Mouse (Mus musculus): ENCODE measurements around the gene Slc4a1. TPM values are rescaled to one million over a fixed set of nuclear protein-coding genes. Genes with fewer than 3 reads are reported as not detected.

Gene Slc4a1
- total RNA-seq, 2 experiments from 2014 or later, result 5,184 to 5,198 TPM

- no peak for ATAC-seq (replicated peaks; ENCODE audit: low FRiP score, poor library complexity, severe bottlenecking)
Observed at GRCm38 (mm10) chr11:102310768-102311695, 55.0 kb downstream of the Slc4a1 start.

GRCm38 (mm10) chr11:102309821-102310617 lies 56.0 kb downstream of the Slc4a1 start:
- no peak for ATAC-seq (replicated peaks; ENCODE audit: low FRiP score, poor library complexity, severe bottlenecking)

- ATAC-seq (replicated peaks; ENCODE audit: low FRiP score, poor library complexity, severe bottlenecking), result peak; percentile 93
Observed at GRCm38 (mm10) chr11:102308979-102309378, 57.0 kb downstream of the Slc4a1 start.

- no peak for ATAC-seq (replicated peaks; ENCODE audit: low FRiP score, poor library complexity, severe bottlenecking)
Observed at GRCm38 (mm10) chr11:102308104-102308503, 57.9 kb downstream of the Slc4a1 start.

- ATAC-seq (replicated peaks; ENCODE audit: low FRiP score, poor library complexity, severe bottlenecking), result no peak
Observed at GRCm38 (mm10) chr11:102305359-102305758, 60.6 kb downstream of the Slc4a1 start.

- no peak for ATAC-seq (replicated peaks; ENCODE audit: low FRiP score, poor library complexity, severe bottlenecking)
Observed at GRCm38 (mm10) chr11:102304141-102304540, 61.9 kb downstream of the Slc4a1 start.

- no peak for ATAC-seq (replicated peaks; ENCODE audit: low FRiP score, poor library complexity, severe bottlenecking)
Observed at GRCm38 (mm10) chr11:102299839-102300238, 66.2 kb downstream of the Slc4a1 start.

Other genes with a start within 250 kb of the Slc4a1 start
- 3.8 TPM in 1 of 2 replicates, not detected in the other for gene Nags, start 220.7 kb downstream of the Slc4a1 start, total RNA-seq (2015; ENCODE audit: low replicate concordance)
- not detected in 2 replicates for gene Nags, start 220.7 kb downstream of the Slc4a1 start, total RNA-seq (2017; ENCODE audit: low replicate concordance)
- 1.1 and 1.3 TPM in 2 replicates for gene Tmem101, start 209.8 kb downstream of the Slc4a1 start, total RNA-seq (2015; ENCODE audit: low replicate concordance)
- 2.9 and 5.1 TPM in 2 replicates for gene Tmem101, start 209.8 kb downstream of the Slc4a1 start, total RNA-seq (2017; ENCODE audit: low replicate concordance)
- gene Lsm12, start 180.9 kb downstream of the Slc4a1 start, total RNA-seq (2015; ENCODE audit: low replicate concordance), result 60.8 and 82.5 TPM in 2 replicates
- 28.0 and 39.7 TPM in 2 replicates for gene Lsm12, start 180.9 kb downstream of the Slc4a1 start, total RNA-seq (2017; ENCODE audit: low replicate concordance)
- 4.0 and 14.3 TPM in 2 replicates for gene G6pc3, start 176.6 kb downstream of the Slc4a1 start, total RNA-seq (2015; ENCODE audit: low replicate concordance)
- 4.4 and 8.6 TPM in 2 replicates for gene G6pc3, start 176.6 kb downstream of the Slc4a1 start, total RNA-seq (2017; ENCODE audit: low replicate concordance)
- 11.9 and 36.9 TPM in 2 replicates for gene Hdac5, start 136.0 kb downstream of the Slc4a1 start, total RNA-seq (2015; ENCODE audit: low replicate concordance)
- 6.4 and 9.9 TPM in 2 replicates for gene Hdac5, start 136.0 kb downstream of the Slc4a1 start, total RNA-seq (2017; ENCODE audit: low replicate concordance)
- 26.7 and 30.2 TPM in 2 replicates for gene BC030867, start 117.3 kb downstream of the Slc4a1 start, total RNA-seq (2015; ENCODE audit: low replicate concordance)
- 14.4 and 14.5 TPM in 2 replicates for gene BC030867, start 117.3 kb downstream of the Slc4a1 start, total RNA-seq (2017; ENCODE audit: low replicate concordance)
- not detected in 2 replicates for gene Asb16, start 97.5 kb downstream of the Slc4a1 start, total RNA-seq (2015; ENCODE audit: low replicate concordance)
- gene Asb16, start 97.5 kb downstream of the Slc4a1 start, total RNA-seq (2017; ENCODE audit: low replicate concordance), result not detected in 2 replicates
- 46.1 and 52.6 TPM in 2 replicates for gene Tmub2, start 81.3 kb downstream of the Slc4a1 start, total RNA-seq (2015; ENCODE audit: low replicate concordance)
- gene Tmub2, start 81.3 kb downstream of the Slc4a1 start, total RNA-seq (2017; ENCODE audit: low replicate concordance), result 36.9 and 43.5 TPM in 2 replicates
- gene Atxn7l3, start 69.6 kb downstream of the Slc4a1 start, total RNA-seq (2015; ENCODE audit: low replicate concordance), result 14.3 and 22.0 TPM in 2 replicates
- 9.8 and 16.8 TPM in 2 replicates for gene Atxn7l3, start 69.6 kb downstream of the Slc4a1 start, total RNA-seq (2017; ENCODE audit: low replicate concordance)
- 77.5 and 82.2 TPM in 2 replicates for gene Ubtf, start 46.5 kb downstream of the Slc4a1 start, total RNA-seq (2015; ENCODE audit: low replicate concordance)
- 281 and 468 TPM in 2 replicates for gene Ubtf, start 46.5 kb downstream of the Slc4a1 start, total RNA-seq (2017; ENCODE audit: low replicate concordance)
- not detected in 2 replicates for gene Rundc3a, start 27.2 kb upstream of the Slc4a1 start, total RNA-seq (2015; ENCODE audit: low replicate concordance)
- gene Rundc3a, start 27.2 kb upstream of the Slc4a1 start, total RNA-seq (2017; ENCODE audit: low replicate concordance), result not detected in 2 replicates
- 211 and 271 TPM in 2 replicates for gene Slc25a39, start 41.7 kb upstream of the Slc4a1 start, total RNA-seq (2015; ENCODE audit: low replicate concordance)
- gene Slc25a39, start 41.7 kb upstream of the Slc4a1 start, total RNA-seq (2017; ENCODE audit: low replicate concordance), result 78.9 and 80.8 TPM in 2 replicates
- gene Grn, start 64.1 kb upstream of the Slc4a1 start, total RNA-seq (2015; ENCODE audit: low replicate concordance), result 90.1 and 125 TPM in 2 replicates
- 38.5 and 49.9 TPM in 2 replicates for gene Grn, start 64.1 kb upstream of the Slc4a1 start, total RNA-seq (2017; ENCODE audit: low replicate concordance)
- not detected in 2 replicates for gene Fam171a2, start 81.5 kb upstream of the Slc4a1 start, total RNA-seq (2015; ENCODE audit: low replicate concordance)
- not detected in 2 replicates for gene Fam171a2, start 81.5 kb upstream of the Slc4a1 start, total RNA-seq (2017; ENCODE audit: low replicate concordance)
- 4.2 and 15.9 TPM in 2 replicates for gene Itga2b, start 103.9 kb upstream of the Slc4a1 start, total RNA-seq (2015; ENCODE audit: low replicate concordance)
- gene Itga2b, start 103.9 kb upstream of the Slc4a1 start, total RNA-seq (2017; ENCODE audit: low replicate concordance), result 20.4 and 34.3 TPM in 2 replicates
- 50.5 and 65.4 TPM in 2 replicates for gene Gpatch8, start 190.2 kb upstream of the Slc4a1 start, total RNA-seq (2015; ENCODE audit: low replicate concordance)
- gene Gpatch8, start 190.2 kb upstream of the Slc4a1 start, total RNA-seq (2017; ENCODE audit: low replicate concordance), result 57.3 and 90.6 TPM in 2 replicates
- not detected in 2 replicates for gene Gm11627, start 213.3 kb upstream of the Slc4a1 start, total RNA-seq (2015; ENCODE audit: low replicate concordance)
- gene Gm11627, start 213.3 kb upstream of the Slc4a1 start, total RNA-seq (2017; ENCODE audit: low replicate concordance), result not detected in 2 replicates
- gene Fzd2, start 238.2 kb upstream of the Slc4a1 start, total RNA-seq (2015; ENCODE audit: low replicate concordance), result not detected in 2 replicates
- gene Fzd2, start 238.2 kb upstream of the Slc4a1 start, total RNA-seq (2017; ENCODE audit: low replicate concordance), result not detected in 2 replicates

Measured in erythroid progenitor cell, adult 5-6 weeks (primary cell).